Mouse (Mus musculus) mouse trophoblast stem cell (cell line): ENCODE data around the gene Gm20489.

Experiments used
- in situ Hi-C, 2 experiments: fragments of 300-500 bp; cut with MseI, MboI; formaldehyde crosslinking; loops; 2 replicates in 1 of 2; 3 replicates in 1 of 2; pipeline ENCODE4 v1.15.1; 2025

Gm20489 gene

GRCm38 (mm10) chrX:101260441-101261325 is 8.1 kb downstream of the Gm20489 start:
- in situ Hi-C loops: no loop called here

- in situ Hi-C loops: no loop called here
Observed at GRCm38 (mm10) chrX:101256603-101257002, 12.2 kb downstream of the Gm20489 start.

GRCm38 (mm10) chrX:101254740-101255139 is 14.1 kb downstream of the Gm20489 start:
- in situ Hi-C loops: no loop called here

- in situ Hi-C loops: no loop called here
Observed at GRCm38 (mm10) chrX:101253952-101254729, 14.7 kb downstream of the Gm20489 start, which contains the start of gene Foxo4. TSS of gene Foxo4 (plus strand) at chrX:101254528.

- in situ Hi-C loops: no loop called here
Observed at GRCm38 (mm10) chrX:101245011-101245410, 23.8 kb downstream of the Gm20489 start.

- in situ Hi-C loops: no loop called here
Observed at GRCm38 (mm10) chrX:101222796-101223162, 46.0 kb downstream of the Gm20489 start.

GRCm38 (mm10) chrX:101221834-101222795 is 46.7 kb downstream of the Gm20489 start, which contains the start of gene Snx12:
TSS of gene Snx12 (minus strand) at chrX:101222563.
- in situ Hi-C loops: no loop called here
